Mouse (Mus musculus) layer of hippocampus, adult 2 months (tissue): ENCODE results near the gene Hbb-bh2. TPM values are rescaled to one million over a fixed set of nuclear protein-coding genes. Genes with fewer than 3 reads are reported as not detected.
A peak's percentile ranks its signal among the peaks of the same experiment; 100 is the strongest.

ENCODE experiments used
- DNase-seq, 2 experiments: peaks; one replicate each; pipeline ENCODE4 v3.0.0; 2022; ENCODE audit warnings: low spot score in 2 of 2
- H3K27ac ChIP-seq: fragments of 200-600 bp; 2 replicates; pipeline ENCODE4 v1.8.1; 2022
- H3K4me3 ChIP-seq: fragments of 200-600 bp; 2 replicates; pipeline ENCODE4 v1.8.1; 2022; ENCODE audit warnings: mild to moderate bottlenecking
- CTCF ChIP-seq: fragments of 200-600 bp; conservative IDR thresholded peaks from 2 replicates; pipeline ENCODE4 v1.8.1; 2022; ENCODE audit warnings: antibody characterized with exemption, mild to moderate bottlenecking, moderate library complexity
- long read RNA-seq, 2 experiments: library from polyadenylated mRNA; stranded (forward); transcript quantifications; one replicate each; pipeline ENCODE4 v2.0.0; 2021; ENCODE audit warnings: borderline mapping rate in 2 of 2
- total RNA-seq, 2 experiments: library from RNA; stranded (reverse); gene quantifications; 2 replicates each; pipeline ENCODE4 v1.2.3; 2021

The Hbb-bh2 gene
- not detected for total RNA-seq
- long read RNA-seq, experiment 1, result 0 reads
- long read RNA-seq, experiment 2, result 0 reads

DNA sequence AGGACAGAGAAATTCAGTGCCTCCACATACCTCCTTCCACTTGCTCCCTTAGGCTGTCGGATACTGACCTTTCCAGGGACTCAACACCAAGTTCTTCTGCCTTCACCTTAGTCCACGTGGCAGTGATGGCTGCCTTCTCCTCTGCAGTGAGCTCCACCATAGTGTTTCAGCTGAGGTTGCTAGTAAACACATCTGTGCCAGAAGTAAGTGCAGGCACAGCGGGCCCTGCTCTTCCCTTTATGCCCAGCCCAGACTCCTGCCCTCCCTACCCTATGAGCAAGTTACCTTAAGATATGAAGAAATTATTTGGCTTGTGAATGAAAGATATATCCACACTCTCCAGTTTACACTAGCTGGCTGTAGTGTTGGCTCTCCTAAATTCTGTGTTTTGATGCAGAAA, at the start of gene Hbb-bh2:
Gene Hbb-bh2, minus strand, starts transcription at position 253 of the 400 bp plus-strand sequence.
- H3K4me3 ChIP-seq, result no peak within 1 kb of the TSS
- no peak for TF ChIP-seq CTCF
- no peak for DNase-seq
- H3K27ac ChIP-seq, result no peak within 1 kb of the TSS

DNA sequence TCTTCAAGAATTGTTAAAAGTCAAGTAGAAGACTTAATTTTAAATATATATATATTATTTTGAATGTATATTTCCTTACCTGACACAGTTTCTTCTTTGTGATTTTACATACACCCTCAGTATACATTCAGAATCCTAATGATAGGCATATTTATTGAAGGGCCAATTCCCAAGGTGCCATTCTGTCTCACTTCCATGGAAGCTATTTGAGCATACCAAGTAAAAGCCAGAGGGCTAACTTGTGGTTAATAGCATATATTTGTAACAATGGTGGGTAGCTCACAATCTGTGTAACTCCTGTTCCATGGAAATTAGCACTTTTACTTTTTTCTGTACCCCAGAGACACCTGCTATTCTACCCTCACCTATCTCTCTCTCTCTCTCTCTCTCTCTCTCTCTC, 45.8 kb upstream of the Hbb-bh2 start, which contains the start of gene Olfr66:
Gene Olfr66, minus strand, starts transcription at position 101 of the 400 bp plus-strand sequence.
- H3K4me3 ChIP-seq, result no peak within 1 kb of the TSS
- no peak for TF ChIP-seq CTCF

GRCm38 (mm10) chr7:103877093-103877492, 36.8 kb upstream of the Hbb-bh2 start:
- H3K27ac ChIP-seq, result no peak overlapping the region
- no peak overlapping the region for H3K4me3 ChIP-seq
- DNase-seq, result no peak
- TF ChIP-seq CTCF, result no peak

More for the DNA sequence above, 45.8 kb upstream of the Hbb-bh2 start, which contains the start of gene Olfr66:
- no peak within 1 kb of the TSS for H3K27ac ChIP-seq
- DNase-seq, result no peak

DNA sequence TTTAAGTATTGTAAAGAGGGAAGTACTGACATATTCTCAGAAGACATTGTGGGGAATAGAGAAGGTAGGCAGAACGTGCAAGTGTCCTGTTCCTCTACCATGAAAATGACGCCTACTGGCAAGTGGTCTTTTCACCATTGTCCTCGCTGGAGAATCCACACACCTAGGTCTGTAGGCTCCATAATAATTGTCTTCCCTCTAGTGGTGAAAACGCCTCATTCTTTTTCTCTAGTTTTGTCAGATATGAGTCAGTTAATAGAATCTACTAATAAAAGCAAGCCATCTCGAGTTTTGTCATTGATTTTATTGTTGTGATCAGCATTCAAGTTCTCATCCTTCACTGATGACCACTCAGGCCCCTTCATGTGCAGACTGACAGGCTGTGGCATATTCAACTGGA, 34.1 kb upstream of the Hbb-bh2 start:
- peak; percentile 56 for TF ChIP-seq CTCF
- Histone ChIP-seq H3K4me3 (no peak overlapping the region), H3K27ac (no peak overlapping the region)
- DNase-seq, result no peak

- Histone ChIP-seq H3K4me3 (no peak overlapping the region), H3K27ac (no peak overlapping the region)
- no peak for DNase-seq
- TF ChIP-seq CTCF, result peak; percentile 78
Measured at GRCm38 (mm10) chr7:103873064-103873463, 32.7 kb upstream of the Hbb-bh2 start.

DNA sequence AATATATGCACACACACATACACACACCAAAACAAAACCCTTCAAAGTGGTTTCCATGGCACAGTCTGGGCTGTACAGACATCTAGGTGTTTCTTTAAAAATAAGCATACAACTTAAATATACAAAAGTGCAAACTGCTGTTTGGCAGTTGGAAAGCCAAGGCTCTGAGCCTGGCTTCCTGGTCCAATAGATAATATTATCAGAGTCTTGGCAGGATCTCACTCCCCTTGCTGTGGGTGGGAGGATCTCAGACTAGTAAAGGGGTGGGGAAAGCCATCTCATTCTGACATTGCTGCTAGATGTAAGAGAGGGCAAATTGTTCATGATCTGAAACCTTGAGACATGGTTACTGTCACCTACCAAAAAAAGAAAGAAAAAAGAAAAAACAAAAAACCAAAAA, 30.3 kb upstream of the Hbb-bh2 start:
- Histone ChIP-seq H3K4me3 (no peak overlapping the region), H3K27ac (no peak overlapping the region)
- no peak for TF ChIP-seq CTCF
- DNase-seq, result no peak

DNA sequence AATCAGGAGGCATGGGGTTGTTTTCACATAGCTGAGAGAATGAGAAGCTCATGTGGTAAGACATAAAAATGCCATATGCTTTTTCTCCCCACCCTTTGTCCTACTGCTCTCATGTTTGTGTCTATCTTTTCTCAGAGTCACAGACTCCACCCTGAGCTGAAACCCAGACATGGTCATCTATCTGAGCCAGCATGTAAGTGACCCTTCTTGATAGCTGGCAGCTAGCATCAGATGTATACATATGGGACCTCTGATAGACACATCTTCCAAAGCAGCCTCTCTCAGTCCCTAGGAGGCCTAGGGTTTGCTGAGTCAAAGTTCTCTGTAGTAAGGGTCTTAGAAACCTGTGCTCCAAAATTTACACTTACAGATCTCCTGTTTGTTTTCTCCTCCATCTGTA, 25.4 kb upstream of the Hbb-bh2 start:
- DNase-seq, result no peak
- TF ChIP-seq CTCF, result no peak
- Histone ChIP-seq H3K4me3 (no peak overlapping the region), H3K27ac (no peak overlapping the region)

- no peak for DNase-seq
- Histone ChIP-seq H3K27ac (no peak overlapping the region), H3K4me3 (no peak overlapping the region)
- TF ChIP-seq CTCF, result no peak
Measured at GRCm38 (mm10) chr7:103861531-103861930, 21.2 kb upstream of the Hbb-bh2 start.

DNA sequence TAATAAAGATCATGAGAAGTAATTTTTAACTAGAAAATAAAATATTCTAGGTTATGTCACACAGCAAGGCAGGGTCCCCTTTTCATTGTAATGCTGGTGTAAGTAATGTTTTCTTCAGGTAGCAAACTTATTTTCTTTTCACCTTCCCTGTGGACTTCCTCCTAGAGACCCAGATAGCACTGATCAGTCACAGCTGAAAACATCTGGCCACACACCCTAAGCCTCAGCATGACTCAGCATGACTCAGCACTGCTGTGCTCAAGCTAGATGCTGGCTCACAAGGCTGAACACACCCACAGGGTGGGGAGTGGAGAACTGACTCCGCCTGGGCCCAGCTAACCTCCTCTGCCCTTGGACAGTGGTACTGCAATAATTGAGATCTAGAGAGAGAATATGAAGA, 20.5 kb upstream of the Hbb-bh2 start:
- Histone ChIP-seq H3K27ac (no peak overlapping the region), H3K4me3 (no peak overlapping the region)
- DNase-seq, result no peak
- TF ChIP-seq CTCF, result no peak

DNA sequence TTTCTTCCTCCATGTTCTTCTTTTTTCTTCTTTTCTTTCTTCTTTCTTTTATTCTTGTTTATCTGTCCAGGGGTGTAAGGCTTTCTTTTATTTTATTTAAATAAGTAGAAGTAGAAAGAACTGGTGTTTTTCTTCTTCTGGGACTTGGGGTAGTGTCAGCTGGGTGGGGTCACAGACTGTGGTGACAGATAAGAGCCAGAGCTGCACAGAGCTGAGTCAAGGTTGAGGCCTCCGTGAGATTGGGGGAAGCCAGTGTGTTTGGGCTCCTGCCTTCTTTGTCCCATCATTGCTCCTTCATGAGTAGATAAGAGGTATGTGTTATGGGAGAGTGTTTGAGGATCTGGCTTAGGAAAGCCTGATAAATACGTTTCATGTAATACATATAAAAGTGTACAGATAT, 18.8 kb upstream of the Hbb-bh2 start:
- Histone ChIP-seq H3K4me3 (no peak overlapping the region), H3K27ac (no peak overlapping the region)
- TF ChIP-seq CTCF, result no peak
- no peak for DNase-seq

DNA sequence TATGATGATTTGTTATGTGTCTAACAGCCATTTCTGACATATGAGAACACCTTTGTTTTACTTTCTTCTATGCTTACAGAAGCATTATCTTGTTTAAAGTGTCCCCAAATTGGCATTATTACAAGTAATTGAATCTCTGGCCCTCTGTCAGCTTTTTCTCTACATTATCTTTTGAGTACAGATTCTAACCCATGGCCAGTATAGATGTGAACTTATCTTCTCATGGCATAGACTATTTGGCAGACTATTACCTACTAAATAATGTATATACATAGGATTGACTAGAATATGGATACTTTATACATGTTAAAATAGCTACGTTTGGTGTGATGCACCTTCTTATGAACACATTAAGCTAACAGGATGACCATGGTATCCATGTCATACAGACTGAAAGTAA, 14.3 kb upstream of the Hbb-bh2 start:
- no peak for DNase-seq
- Histone ChIP-seq H3K4me3 (no peak overlapping the region), H3K27ac (no peak overlapping the region)
- TF ChIP-seq CTCF, result no peak

DNA sequence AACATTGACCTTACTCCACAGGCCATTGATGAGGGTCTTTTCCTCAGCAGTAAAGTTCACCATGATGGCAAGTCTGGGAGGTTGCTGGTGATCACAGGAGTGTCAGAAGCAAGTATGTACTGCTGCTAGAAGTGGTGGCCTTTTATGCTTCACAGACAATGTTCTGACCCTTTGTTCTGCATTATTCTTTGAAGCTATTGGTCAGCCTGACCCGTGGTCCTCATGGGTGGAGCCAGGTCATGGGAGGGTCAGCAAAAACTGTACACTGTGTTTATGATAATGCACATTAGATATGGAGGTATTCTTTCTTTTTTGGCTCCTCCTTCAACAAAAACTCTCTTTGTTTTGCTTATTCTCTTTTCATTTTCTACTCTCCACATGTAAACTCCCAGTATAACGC, 12.8 kb upstream of the Hbb-bh2 start, which contains the start of gene Hbb-y:
Gene Hbb-y, minus strand, starts transcription at position 127 of the 400 bp plus-strand sequence.
- H3K4me3 ChIP-seq, result no peak within 1 kb of the TSS
- no peak within 1 kb of the TSS for H3K27ac ChIP-seq
- DNase-seq, result no peak
- TF ChIP-seq CTCF, result no peak

GRCm38 (mm10) chr7:103844525-103845325, 4.4 kb upstream of the Hbb-bh2 start:
- H3K4me3 ChIP-seq, result no peak overlapping the region
- TF ChIP-seq CTCF, result no peak
- DNase-seq, result no peak
- no peak overlapping the region for H3K27ac ChIP-seq

DNA sequence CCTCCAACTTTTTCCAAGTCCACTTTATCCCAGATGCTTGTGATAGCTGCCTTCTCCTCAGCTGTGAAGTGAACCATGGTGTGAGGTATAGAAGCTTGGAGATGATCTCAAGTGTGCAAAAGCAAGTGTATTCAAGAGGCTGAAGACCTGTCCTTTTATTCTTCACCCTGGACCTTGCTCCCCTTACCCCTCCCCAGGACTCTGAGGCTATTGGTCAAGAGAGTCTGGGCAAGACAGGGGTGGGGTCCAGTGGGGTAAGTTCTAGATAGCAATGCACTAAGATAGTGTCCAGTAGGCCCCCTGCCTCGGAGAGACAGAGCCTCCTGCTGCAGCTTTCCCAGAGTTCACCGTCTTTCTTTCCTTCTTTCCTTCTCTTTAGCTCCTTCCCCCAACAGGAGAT, 2.7 kb upstream of the Hbb-bh2 start, which contains the start of gene Hbb-bh1:
Gene Hbb-bh1, minus strand, starts transcription at position 131 of the 400 bp plus-strand sequence.
- no peak within 1 kb of the TSS for H3K27ac ChIP-seq
- no peak for DNase-seq
- H3K4me3 ChIP-seq, result no peak within 1 kb of the TSS
- TF ChIP-seq CTCF, result no peak
